Mouse (Mus musculus): ENCODE data around the gene Dll3.

DNA sequence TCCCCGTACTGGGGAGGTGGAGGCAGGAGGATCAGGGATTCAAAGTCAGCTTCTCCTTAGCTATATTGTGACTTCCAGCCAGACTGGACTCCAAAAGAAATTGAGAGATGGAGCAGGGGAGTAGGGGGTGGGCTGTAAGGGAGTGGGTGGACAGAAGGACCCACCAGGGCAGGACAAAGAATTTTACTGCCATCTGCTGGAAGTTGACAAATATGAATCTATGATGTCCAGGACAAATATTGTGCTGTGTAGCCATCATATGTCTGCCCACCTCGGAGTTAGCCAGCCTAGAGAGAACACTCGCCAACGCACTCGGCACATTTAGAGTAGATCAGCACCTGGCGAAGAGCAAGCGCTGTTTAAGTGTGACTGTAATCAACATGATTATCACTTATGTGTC, 46.6 kb upstream of the Dll3 start:
- no peak for TF ChIP-seq POLR2A (IDR thresholded peaks at IDR 0.05; ENCODE audit: extremely low read depth, insufficient read depth, low read length)
- TF ChIP-seq CTCF (IDR thresholded peaks at IDR 0.05; ENCODE audit: extremely low read depth, insufficient read depth, low read length): no peak

Data from cortical plate, adult 2 months (tissue).